7 mouse cellular contexts compared by ENCODE assay signal in genomic region chr5:107079146-107079638, GRCm38 (mm10).
A peak's percentile ranks its signal among the peaks of the same experiment; 100 is the strongest.
DNase-seq lines count a peak whose midpoint lies in the region; ATAC-seq and TF ChIP-seq lines count a peak whose summit lies in the region.

No protein-coding gene starts in this region.

- no peak for TF ChIP-seq CTCF in spleen, adult 2 months (IDR thresholded peaks at IDR 0.05; ENCODE audit: extremely low read depth, insufficient read depth, insufficient read length, insufficient replicate concordance)

- H3K4me1 ChIP-seq in spleen, adult 2 months (ENCODE audit: control insufficient read depth, insufficient read depth, insufficient read length) = peaks cover 4% of the 10 kb centered on the region; the same call in 1 of the 2 replicates
- H3K4me1 ChIP-seq in embryonic facial prominence, embryonic 10.5 days = peaks cover 32% of the 10 kb centered on the region
- H3K4me1 ChIP-seq in limb, embryonic 14.5 days (ENCODE audit: control insufficient read depth, insufficient read depth, low read length) = peaks cover 19% of the 10 kb centered on the region

- peak; percentile 18 for ATAC-seq in inflammation-experienced regulatory T-cells, adult 6 months
- ATAC-seq in limb, embryonic 14.5 days (ENCODE audit: low FRiP score, low read depth) = peak; percentile 42; the same call in 1 of the 2 replicates

- no peak overlapping the region for H3K4me2 ChIP-seq in limb, embryonic 14.5 days (replicated peaks; ENCODE audit: low read depth, low read length, severe bottlenecking)

- peak overlapping the region; percentile 60 for H3K27ac ChIP-seq in spleen, adult 2 months (ENCODE audit: insufficient read depth, low read length)
- H3K27ac ChIP-seq in embryonic facial prominence, embryonic 10.5 days (replicated peaks) = 0 out of 2 replicates have a peak overlapping the region, but pooled peaks have one; percentile 0
- H3K27ac ChIP-seq in limb, embryonic 14.5 days (replicated peaks; ENCODE audit: low read depth, low read length) = no peak overlapping the region

- H3K4me3 ChIP-seq in spleen, adult 2 months (ENCODE audit: extremely low read depth, insufficient read depth, insufficient read length) = no peak overlapping the region
- H3K4me3 ChIP-seq in embryonic facial prominence, embryonic 10.5 days = no peak overlapping the region
- H3K4me3 ChIP-seq in limb, embryonic 14.5 days (replicated peaks; ENCODE audit: low read length) = no peak overlapping the region

- H3K36me3 ChIP-seq in spleen, adult 2 months (ENCODE audit: control insufficient read depth, insufficient read depth, low read length) = no peaks in the 10 kb centered on the region
- no peaks in the 10 kb centered on the region for H3K36me3 ChIP-seq in embryonic facial prominence, embryonic 10.5 days (replicated peaks)
- no peaks in the 10 kb centered on the region for H3K36me3 ChIP-seq in limb, embryonic 14.5 days (ENCODE audit: control insufficient read depth, insufficient read depth, low read length)

- no peak for TF ChIP-seq POLR2A in spleen, adult 2 months (IDR thresholded peaks at IDR 0.05; ENCODE audit: low read depth, low read length)
- TF ChIP-seq POLR2A in limb, embryonic 14.5 days (IDR thresholded peaks at IDR 0.05; ENCODE audit: borderline replicate concordance, extremely low read depth, insufficient read depth, insufficient read length) = no peak

- 32% methylated on average over 11 of the region's 11 CpGs for WGBS in spleen, adult 2 months
- WGBS in embryonic facial prominence, embryonic 10.5 days = 83% methylated on average over 11 of the region's 11 CpGs
- WGBS in limb, embryonic 14.5 days = 47% methylated on average over 11 of the region's 11 CpGs

- no peak for DNase-seq in spleen, adult 2 months (ENCODE audit: low read depth in 1 of 2, low spot score in 2 of 2)
- DNase-seq in spleen, postnatal 14 days (ENCODE audit: low spot score in 2 of 2) = no peak
- DNase-seq in embryonic facial prominence, embryonic 10.5 days (ENCODE audit: low spot score) = no peak
- DNase-seq in limb, embryonic 14.5 days (ENCODE audit: low spot score) = peak; percentile 45
- peak; percentile 48 to 51 for DNase-seq in right cerebral cortex, adult 2 months (ENCODE audit: low spot score in 2 of 2)
- DNase-seq in thymus, postnatal 4 days = no peak

- H3K9ac ChIP-seq in limb, embryonic 14.5 days (ENCODE audit: low read depth, low read length, severe bottlenecking) = no peak overlapping the region

- no peaks in the 10 kb centered on the region for H3K27me3 ChIP-seq in spleen, adult 2 months (ENCODE audit: control insufficient read depth, insufficient read depth, low read length)
- H3K27me3 ChIP-seq in embryonic facial prominence, embryonic 10.5 days (replicated peaks; ENCODE audit: low read depth, poor library complexity, severe bottlenecking) = no peaks in the 10 kb centered on the region
- no peaks in the 10 kb centered on the region for H3K27me3 ChIP-seq in limb, embryonic 14.5 days (ENCODE audit: control insufficient read depth, insufficient read depth, low read length)

- H3K9me3 ChIP-seq in embryonic facial prominence, embryonic 10.5 days = no peaks in the 10 kb centered on the region
- no peaks in the 10 kb centered on the region for H3K9me3 ChIP-seq in limb, embryonic 14.5 days (ENCODE audit: control insufficient read depth, low read length)

Comparison
In these comparisons a context has a peak if more than half of its experiments do, and no peak if none do; other contexts are left out.
1. DNase-seq: peak in limb, embryonic 14.5 days (single experiment) and right cerebral cortex, adult 2 months (2 of 2); none in spleen, adult 2 months (0 of 2), spleen, postnatal 14 days (0 of 2), embryonic facial prominence, embryonic 10.5 days (single experiment) and thymus, postnatal 4 days (single experiment).